Mouse (Mus musculus) brain, adult 10 weeks (tissue): ENCODE results near the gene Miox. TPM values are rescaled to one million over a fixed set of nuclear protein-coding genes. Genes with fewer than 3 reads are reported as not detected.

ENCODE experiments used
- polyA plus RNA-seq: library from polyadenylated mRNA; stranded (reverse); fragments of 350-450 nt; fragmentation: Illumina TruSeq; extraction: RNeasy Lipid Tissue Mini Kit (QIAGEN cat#74804); gene quantifications from one replicate; pipeline ENCODE4 v1.2.3, GENCODE M21; 2015; ENCODE audit warnings: low read depth, low replicate concordance

The Miox gene
- not detected for polyA plus RNA-seq

GRCm38 (mm10) chr15:89334271-89334670 lies at the start of gene Miox:
Gene Miox (plus strand): TSS chr15:89334398.

GRCm38 (mm10) chr15:89315190-89315731 lies 18.9 kb upstream of the Miox start, which contains the start of gene Sbf1:
Gene Sbf1 (minus strand): TSS chr15:89315311.

GRCm38 (mm10) chr15:89322670-89323522 lies 11.3 kb upstream of the Miox start, which contains the start of gene Adm2:
Gene Adm2 (plus strand): TSS chr15:89322720.

GRCm38 (mm10) chr15:89355241-89356187 lies 21.3 kb downstream of the Miox start, which contains the start of the genes Lmf2 and Ncaph2:
Gene Lmf2 (minus strand): TSS chr15:89355659.
Gene Ncaph2 (plus strand): TSS chr15:89355719.

GRCm38 (mm10) chr15:89373762-89374248 lies 39.6 kb downstream of the Miox start, which contains the start of gene Sco2:
Gene Sco2 (minus strand): TSS chr15:89373846.

DNA sequence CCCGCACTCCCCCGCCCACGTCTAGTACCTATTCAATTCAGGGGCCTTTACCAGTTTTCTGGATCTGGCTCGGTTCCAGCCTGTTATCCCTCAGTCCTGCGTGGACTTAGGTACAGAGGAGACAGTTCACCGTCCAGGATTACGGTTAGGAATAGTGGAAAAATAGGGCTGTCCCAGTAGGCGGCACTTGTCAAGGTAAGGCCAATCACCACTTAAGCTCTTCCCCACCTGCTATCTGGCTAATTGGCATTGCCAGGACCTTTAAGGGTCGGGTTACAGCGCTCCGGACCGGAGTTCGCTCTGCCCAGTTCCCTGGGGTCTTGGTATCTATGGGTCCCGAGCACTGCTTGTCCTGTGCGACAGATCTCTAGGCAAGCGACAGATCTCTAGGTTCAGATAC lies 42.8 kb downstream of the Miox start, which contains the start of gene Tymp:
Gene Tymp (minus strand): TSS at position 83 of the 400 bp plus-strand sequence.

GRCm38 (mm10) chr15:89378831-89379401 lies 44.7 kb downstream of the Miox start, which contains the start of gene Odf3b:
Gene Odf3b (minus strand): TSS chr15:89379282.

GRCm38 (mm10) chr15:89384617-89385016 lies 50.4 kb downstream of the Miox start, which contains the start of gene Klhdc7b:
Gene Klhdc7b (plus strand): TSS chr15:89384917.

Other genes starting within 250 kb of the Miox start
- gene Selenoo, start 245.3 kb upstream of the Miox start, polyA plus RNA-seq: 27.4 TPM
- gene Tubgcp6, start 211.3 kb upstream of the Miox start, polyA plus RNA-seq: 19.0 TPM
- 12.4 TPM for gene Hdac10, start 205.7 kb upstream of the Miox start, polyA plus RNA-seq
- 12.5 TPM for gene Mapk12, start 193.7 kb upstream of the Miox start, polyA plus RNA-seq
- 51.9 TPM for gene Mapk11, start 184.8 kb upstream of the Miox start, polyA plus RNA-seq
- 36.2 TPM for gene Plxnb2, start 153.6 kb upstream of the Miox start, polyA plus RNA-seq
- 51.1 TPM for gene Dennd6b, start 137.9 kb upstream of the Miox start, polyA plus RNA-seq
- 78.9 TPM for gene Ppp6r2, start 122.8 kb upstream of the Miox start, polyA plus RNA-seq
- gene Sbf1, start 19.1 kb upstream of the Miox start, polyA plus RNA-seq: 124 TPM
- gene Adm2, start 11.7 kb upstream of the Miox start, polyA plus RNA-seq: not detected
- gene Lmf2, start 21.3 kb downstream of the Miox start, polyA plus RNA-seq: 11.3 TPM
- gene Ncaph2, start 21.3 kb downstream of the Miox start, polyA plus RNA-seq: 80.4 TPM
- 29.7 TPM for gene Sco2, start 39.4 kb downstream of the Miox start, polyA plus RNA-seq
- 1.7 TPM for gene Tymp, start 42.6 kb downstream of the Miox start, polyA plus RNA-seq
- 5.0 TPM for gene Odf3b, start 44.9 kb downstream of the Miox start, polyA plus RNA-seq
- gene Klhdc7b, start 50.5 kb downstream of the Miox start, polyA plus RNA-seq: 0.46 TPM
- gene Syce3, start 76.1 kb downstream of the Miox start, polyA plus RNA-seq: not detected
- gene Cpt1b, start 91.5 kb downstream of the Miox start, polyA plus RNA-seq: 1.5 TPM
- gene C730034F03Rik, start 95.2 kb downstream of the Miox start, polyA plus RNA-seq: 3.3 TPM
- gene Gm44502, start 95.3 kb downstream of the Miox start, polyA plus RNA-seq: not detected
- gene Chkb, start 95.5 kb downstream of the Miox start, polyA plus RNA-seq: 58.1 TPM
- 128 TPM for gene Mapk8ip2, start 119.5 kb downstream of the Miox start, polyA plus RNA-seq
- gene Arsa, start 143.0 kb downstream of the Miox start, polyA plus RNA-seq: 28.4 TPM
- 87.4 TPM for gene Shank3, start 165.2 kb downstream of the Miox start, polyA plus RNA-seq
- gene Acr, start 233.9 kb downstream of the Miox start, polyA plus RNA-seq: 1.0 TPM